Mouse (Mus musculus) large intestine, adult 2 months (tissue): ENCODE data around the gene Cyp4a32. TPM values are rescaled to one million over a fixed set of nuclear protein-coding genes. Genes with fewer than 3 reads are reported as not detected.
"Not testable (repeated sequence)": the region's sequence is repeated elsewhere in the genome, so short reads cannot be mapped to it uniquely, and the experiment has no call there.

Experiments
- DNase-seq: peaks from one replicate; pipeline ENCODE4 v3.0.0-alpha.2; 2012; ENCODE audit warnings: low read depth, low spot score
- WGBS: fragments of 180-500 bp; shearing (Covaris S2); methylation state at CpG from one replicate; pipeline ENCODE4 v1.1.7; 2018; 5-methylcytosine and 5-hydroxymethylcytosine counted together
- polyA plus RNA-seq: library from polyadenylated mRNA; depleted of rRNA; stranded (reverse); fragments of >200 nt; gene quantifications from 2 replicates; pipeline ENCODE4 v1.2.3, GENCODE M21; 2012; rRNA removed

Cyp4a32 gene
- polyA plus RNA-seq, 1 experiment = not detected

- not testable (repeated sequence) for DNase-seq
- 81% methylated on average over 7 of the region's 7 CpGs for WGBS
These were observed 55.2 kb downstream of the Cyp4a32 start for GRCm38 (mm10) chr4:115655841-115656534.

DNA sequence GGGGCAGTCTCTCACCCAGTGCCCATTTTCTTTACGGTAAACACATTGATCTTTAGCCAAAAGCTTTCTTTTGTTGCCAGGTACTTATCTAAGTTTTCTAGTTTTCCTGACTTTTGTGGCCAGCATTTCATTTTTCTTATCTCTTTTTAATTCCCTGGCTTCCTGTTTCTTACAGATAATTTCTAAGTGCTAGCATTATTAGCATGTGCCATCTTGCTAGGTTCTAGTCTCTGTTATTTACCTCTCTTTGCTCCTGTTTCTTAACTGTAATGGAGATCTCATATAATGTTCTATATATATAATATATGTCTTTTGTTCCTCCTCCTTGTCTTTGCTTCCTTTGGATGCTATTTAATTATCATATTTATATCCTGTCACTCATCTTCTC, 55.8 kb downstream of the Cyp4a32 start:
- WGBS = 75% methylated on average over 1 of the region's 1 CpGs
- DNase-seq = not testable (repeated sequence)

DNA sequence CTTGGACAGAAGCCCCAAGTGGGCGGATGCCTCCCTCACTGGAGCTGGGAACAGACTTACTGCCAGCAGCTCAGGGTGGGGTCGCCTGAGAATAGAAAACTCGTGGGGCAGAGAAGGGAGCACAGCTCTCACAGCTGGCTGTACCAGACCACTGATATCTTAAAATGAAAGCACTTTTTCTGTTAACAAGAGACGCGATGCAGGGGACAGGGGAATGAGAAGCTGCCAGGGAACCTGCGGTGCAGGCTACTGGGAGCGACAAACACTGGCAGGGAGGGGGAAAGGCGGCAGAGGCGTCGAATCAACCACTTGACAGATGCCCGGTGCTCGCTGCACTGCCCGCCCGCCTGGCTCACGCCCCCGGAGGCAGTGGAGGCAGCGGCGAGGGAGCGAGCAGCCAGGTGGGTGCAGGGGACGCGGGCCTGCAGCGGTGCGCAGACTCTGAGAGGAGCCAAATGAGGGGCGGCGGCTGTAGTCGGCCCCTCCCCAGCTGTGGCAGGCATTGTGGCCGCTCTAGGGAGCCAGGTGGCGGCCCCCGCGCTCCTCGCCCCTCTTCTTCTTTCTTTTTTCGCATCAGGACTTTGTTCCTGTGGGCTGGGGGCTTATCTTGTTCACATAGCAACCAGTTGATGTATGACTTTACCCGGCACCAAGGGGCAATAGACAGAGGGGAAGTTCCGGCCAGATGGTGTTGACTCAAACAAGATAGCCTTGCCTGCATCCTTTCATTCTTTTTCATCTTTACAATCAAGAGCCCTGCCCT, 56.5 kb downstream of the Cyp4a32 start:
- DNase-seq = no peak
- 2% methylated on average over 33 of the region's 34 CpGs for whole genome bisulfite sequencing

GRCm38 (mm10) chr4:115657867-115658249, 57.1 kb downstream of the Cyp4a32 start:
- DNase-seq = no peak

DNA sequence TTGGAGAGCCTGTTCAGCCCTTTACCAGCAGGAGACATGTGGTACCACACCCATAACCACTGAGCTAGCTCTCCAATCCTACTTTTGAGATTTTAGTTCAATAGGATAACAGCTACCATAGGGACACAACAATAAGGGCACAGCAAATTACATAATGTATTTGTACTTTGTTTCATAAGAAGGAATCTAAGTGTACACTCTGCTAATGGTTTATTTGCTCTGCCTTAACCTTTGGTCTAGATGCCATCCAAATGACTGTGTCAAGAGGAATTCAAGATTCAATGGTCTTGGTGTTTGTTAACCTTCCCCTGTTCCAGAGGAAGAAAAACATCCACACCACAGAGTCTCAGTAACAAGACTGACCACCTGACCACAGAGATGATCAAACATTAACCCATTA, 58.4 kb downstream of the Cyp4a32 start:
- peak; percentile 59 for DNase-seq

Other genes with a start within 250 kb of the Cyp4a32 start
- gene Cyp4a12b, start 189.3 kb upstream of the Cyp4a32 start, polyA plus RNA-seq = not detected in 2 replicates
- not detected in 2 replicates for gene Cyp4a30b, start 148.4 kb upstream of the Cyp4a32 start, polyA plus RNA-seq
- not detected in 2 replicates for gene Cyp4a14, start 104.8 kb upstream of the Cyp4a32 start, polyA plus RNA-seq
- gene Cyp4a10, start 82.7 kb upstream of the Cyp4a32 start, polyA plus RNA-seq = not detected in 2 replicates
- not detected in 2 replicates for gene Cyp4a31, start 37.3 kb upstream of the Cyp4a32 start, polyA plus RNA-seq
- gene Cyp4b1, start 46.8 kb downstream of the Cyp4a32 start, polyA plus RNA-seq = 32.9 and 138 TPM in 2 replicates
- 19.1 and 38.2 TPM in 2 replicates for gene Efcab14, start 136.8 kb downstream of the Cyp4a32 start, polyA plus RNA-seq
- gene Tex38, start 180.0 kb downstream of the Cyp4a32 start, polyA plus RNA-seq = 0.32 and 0.60 TPM in 2 replicates
- gene Atpaf1, start 183.8 kb downstream of the Cyp4a32 start, polyA plus RNA-seq = 15.0 and 24.4 TPM in 2 replicates
- 16.7 and 62.4 TPM in 2 replicates for gene Mob3c, start 227.1 kb downstream of the Cyp4a32 start, polyA plus RNA-seq
- 23.6 and 39.7 TPM in 2 replicates for gene Mknk1, start 238.2 kb downstream of the Cyp4a32 start, polyA plus RNA-seq